Mouse (Mus musculus) adrenal gland, adult (tissue): ENCODE data around the gene Polr2e.
"Not testable (repeated sequence)": the region's sequence is repeated elsewhere in the genome, so short reads cannot be mapped to it uniquely, and the experiment has no call there.

Experiments used
- DNase-seq, 2 experiments: peaks; one replicate each; pipeline ENCODE4 v3.0.0; 2022 to 2023; ENCODE audit warnings: low spot score in 1 of 2; ENCODE audit not compliant: inconsistent age in 2 of 2

Gene Polr2e

DNA sequence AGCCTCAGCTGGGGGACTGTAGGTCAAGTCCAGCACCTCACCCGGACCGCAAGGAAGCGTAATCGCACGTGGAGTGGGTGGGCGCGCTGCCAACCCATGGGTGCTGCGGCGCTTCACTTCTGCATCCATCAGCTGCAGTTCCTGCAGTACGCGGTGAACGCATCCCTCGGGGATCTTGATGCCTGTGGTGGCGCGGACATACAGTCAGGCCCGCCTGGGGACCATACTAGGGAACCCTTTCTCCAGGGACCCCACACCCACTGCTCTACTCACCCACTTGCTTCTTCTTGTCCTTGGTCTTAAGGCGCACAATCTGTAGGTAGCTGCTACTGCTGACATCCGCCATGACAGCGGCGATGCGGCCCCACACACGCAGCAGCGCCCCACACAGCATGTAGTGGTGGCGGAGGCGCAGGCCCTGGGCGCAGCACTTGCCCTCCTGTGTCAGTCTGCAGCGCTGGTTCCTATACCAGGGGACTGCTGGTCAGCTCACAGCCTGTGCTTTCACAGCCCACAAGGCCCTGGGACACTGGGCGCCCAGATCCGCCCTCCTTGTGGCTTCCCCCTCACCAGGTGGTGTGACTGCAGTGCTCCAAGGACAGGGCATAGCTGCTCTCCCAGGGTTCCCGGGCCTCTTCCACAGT, 18.2 kb upstream of the Polr2e start:
- DNase-seq = peak; percentile 37 to 66

DNA sequence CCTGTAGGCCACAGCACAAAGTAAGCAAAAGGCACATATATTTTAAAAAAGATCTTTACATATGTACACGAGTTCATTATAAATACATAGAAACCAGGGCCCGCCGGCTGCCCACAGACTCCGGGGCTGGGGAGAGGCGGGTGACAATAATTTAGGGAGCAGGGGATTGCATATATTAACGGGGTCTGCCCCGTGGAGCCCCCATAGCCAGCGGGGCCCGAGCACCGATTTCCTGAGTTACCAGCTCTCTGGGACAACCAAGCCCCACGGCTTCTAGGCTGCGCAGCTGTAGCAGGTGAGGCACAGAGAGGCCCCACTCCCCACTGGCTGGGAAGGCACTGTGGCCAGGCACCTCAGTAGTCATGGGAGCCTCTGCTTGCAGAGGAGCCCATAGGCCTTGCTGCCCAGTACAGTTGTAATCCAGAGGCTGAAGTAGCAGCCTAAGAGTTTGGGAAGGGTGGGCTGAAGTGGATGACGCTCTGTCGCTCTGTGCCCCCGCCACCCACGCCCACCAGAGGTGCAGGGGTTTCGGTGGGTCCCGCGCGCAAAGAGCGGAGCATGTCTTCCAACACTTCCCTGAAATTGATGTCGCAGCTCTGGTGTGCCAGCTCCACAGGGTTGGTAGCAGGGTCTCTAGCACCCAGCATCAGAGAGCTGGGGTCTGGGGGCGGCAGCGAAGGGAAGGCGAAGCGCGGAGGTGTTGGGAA, 17.5 kb upstream of the Polr2e start:
- DNase-seq = peak in 1 of 2 experiments; percentile 51

DNA sequence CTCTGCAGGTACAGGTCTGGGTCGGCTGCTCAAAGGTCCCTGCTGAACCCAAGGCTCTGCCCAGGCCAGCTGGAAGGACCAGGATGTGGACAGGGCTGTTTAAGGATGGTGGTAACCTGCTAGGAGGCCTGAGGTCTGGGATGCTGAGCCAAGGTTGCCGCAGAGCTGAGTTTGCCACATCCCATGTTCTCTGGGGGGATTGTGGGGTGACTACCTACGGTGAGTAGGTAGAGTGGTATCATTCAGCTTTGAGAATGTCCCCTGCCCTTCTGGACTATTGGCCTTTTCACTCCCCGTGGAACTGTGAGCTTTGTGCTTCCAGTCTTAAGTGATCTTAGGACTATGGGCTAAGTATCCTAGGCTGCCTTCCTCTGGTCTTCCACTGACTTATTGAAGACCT, 16.9 kb upstream of the Polr2e start:
- no peak for DNase-seq

DNA sequence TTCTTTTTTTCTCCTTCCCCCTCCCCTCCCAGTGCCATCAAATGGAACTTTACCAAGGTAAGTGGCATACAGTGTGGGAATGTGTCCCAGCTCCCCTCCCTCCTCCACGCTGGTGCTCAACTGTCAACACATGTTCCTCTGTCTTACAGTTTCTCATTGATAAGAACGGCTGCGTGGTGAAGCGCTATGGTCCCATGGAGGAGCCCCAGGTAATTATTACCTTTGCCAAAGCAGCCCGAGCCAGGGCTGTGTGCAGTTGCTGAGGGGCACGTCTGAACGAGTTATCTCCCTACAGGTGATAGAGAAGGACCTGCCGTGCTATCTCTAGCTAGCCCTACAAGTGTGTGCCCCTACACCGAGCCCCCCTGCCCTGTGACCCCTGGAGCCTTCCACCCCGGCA, 16.3 kb upstream of the Polr2e start:
- DNase-seq = no peak

DNA sequence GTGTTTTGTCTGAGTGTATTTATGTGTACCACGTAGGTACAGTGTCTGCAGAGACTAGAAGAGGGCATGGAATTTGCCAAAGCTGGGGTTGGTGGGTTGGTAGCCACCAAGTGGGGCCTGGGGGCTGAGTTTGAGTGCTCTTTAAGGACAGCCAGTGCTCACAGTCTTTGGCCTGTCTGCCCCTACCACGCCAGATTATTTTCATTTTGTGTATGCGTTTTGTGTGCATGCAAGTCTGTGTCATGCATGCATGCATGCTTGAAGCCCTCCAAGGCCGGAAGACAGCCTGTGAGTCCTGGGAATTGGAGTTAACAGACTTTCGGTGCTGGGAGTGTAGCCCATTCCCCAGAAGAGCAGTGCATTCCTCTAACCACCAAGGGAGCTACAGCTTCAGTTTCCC, 15.8 kb upstream of the Polr2e start:
- DNase-seq = no peak

DNA sequence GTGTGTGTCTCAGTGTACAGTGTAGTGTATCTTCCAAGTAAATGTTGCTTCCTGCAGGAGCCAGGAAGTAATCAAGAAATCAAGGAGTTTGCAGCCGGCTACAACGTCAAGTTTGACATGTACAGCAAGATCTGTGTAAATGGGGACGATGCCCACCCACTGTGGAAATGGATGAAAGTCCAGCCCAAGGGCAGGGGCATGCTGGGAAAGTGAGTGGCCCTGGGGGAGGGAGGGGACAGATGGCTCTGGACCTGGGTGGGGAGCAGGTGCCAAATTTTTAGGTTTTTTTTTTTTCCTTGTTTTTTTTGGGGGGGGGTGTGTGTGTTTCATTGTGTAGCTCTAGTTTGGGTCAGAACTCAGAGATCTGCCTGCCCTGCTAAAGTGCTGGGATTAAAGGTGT, 15.3 kb upstream of the Polr2e start:
- not testable (repeated sequence) for DNase-seq

DNA sequence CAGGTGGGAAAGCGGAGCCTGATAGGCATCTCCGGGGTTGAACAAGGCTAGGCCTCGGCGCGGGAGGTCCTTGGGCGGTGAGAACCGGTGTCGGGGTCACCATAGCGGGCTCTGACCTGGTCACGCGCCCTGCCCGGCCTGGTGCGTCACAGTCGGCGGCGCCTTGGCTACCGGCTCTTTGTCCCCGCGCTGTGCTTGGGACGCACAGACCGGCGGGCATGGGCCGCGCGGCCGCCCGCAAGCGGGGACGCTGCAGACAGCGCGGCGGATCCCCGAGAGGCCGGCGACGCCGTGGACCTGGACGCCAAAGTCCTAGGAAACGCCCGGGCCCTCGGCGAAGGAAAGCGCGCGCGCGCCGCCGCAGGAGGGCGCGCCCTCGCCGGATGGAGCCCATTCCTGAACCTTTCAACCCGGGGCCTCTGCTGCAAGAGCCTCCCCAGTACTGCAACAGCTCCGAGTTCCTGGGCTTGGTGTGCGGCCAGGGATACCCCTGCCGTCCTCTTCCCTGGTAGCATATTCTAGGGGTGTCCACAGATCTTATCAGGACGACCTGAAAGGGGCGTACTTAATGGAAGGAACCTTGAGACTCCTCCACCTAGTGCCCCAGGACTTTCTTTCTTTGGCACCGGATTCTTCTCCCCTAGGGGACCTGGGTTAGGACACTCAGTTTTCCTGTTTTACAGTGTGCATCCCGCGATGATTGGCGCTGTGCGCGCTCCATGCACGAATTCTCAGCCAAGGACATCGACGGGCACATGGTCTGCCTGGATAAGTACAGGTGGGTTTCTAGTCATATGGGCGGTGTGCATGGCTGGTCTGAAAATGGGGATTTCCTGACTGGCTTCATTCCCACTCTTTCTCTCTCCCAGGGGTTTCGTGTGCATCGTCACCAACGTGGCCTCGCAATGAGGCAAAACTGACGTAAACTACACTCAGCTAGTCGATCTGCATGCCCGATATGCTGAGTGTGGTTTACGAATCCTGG, 14.5 kb upstream of the Polr2e start:
- DNase-seq = peak; percentile 83 to 95

DNA sequence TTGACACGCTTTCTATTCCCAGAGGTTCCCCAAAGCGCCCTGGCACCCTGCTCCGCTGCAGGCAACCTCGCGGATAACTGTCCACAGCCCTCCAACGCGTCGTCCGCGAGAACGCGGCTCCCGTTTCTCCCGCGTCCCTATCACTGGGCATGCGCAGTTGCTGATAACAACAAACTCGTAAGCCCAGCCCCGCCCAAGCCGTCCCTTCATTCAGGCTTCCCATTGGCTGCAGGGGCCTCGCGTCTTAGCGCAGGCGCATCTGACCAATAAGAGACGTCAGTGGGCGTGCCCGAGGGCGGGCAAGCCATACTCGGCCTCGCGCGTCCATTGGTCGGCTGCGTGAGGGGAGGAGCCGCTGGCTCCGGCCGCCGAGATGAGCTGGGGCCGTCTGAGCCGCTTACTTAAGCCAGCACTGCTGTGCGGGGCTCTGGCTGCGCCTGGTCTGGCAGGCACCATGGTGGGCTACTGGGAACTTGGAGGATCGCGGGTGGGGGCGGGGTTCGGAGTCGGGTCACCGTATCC, 13.7 kb upstream of the Polr2e start:
- peak; percentile 100 for DNase-seq

DNA sequence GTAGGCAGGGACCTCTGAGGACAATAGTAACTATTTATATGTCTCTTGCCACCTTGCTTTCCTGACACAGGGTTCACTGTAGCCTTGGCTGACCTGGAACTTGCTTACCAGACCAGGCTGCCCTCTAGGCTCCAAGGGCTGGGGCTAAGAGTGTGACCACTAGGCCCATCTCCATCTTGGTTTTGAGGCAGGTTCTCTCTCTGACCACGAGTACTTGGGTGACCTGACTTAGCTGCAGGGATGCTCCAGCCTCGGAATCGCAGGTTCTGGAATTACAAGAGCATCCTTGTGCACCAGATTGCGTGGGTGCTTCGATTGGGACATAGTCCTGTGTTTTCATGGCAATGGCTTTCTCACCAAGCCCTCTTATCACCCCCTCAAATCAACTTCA, 12.8 kb upstream of the Polr2e start:
- no peak for DNase-seq

DNA sequence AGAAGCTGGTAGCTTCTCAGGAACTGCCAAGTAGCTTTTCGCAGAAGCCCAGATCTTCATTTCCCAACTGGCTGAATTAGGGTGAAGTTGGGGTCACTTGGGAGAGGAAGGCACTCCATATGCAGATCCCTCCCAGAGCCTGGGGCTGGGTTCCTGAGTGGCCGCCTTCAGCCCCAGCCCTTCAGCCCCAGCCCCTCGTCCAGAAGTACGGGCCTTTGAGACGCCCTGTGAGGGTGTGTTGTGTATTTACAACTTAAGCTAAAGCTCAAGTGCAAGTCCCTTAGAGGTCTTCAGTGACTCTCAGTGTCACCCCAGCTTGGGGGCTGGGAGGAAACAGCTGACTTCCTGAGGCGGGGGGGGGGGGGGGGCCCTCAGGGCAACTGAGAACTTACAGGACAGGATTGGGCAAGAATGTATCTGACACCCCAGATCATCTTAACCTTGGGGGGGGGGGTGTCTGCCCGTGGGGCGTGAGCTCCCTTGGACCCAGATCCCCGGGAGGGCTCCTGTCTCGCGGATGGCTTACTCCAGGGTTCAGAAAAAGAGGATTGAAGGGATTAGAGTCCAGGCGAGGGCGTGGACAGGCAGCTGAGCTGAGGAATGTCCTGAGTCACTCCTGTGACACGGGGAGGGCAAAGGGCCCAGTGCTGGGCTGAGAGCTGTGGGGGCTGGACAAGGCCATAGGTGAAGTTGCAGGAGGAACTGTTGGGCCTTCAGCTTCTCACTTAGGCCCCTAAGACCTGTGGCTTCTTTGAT, 12.2 kb upstream of the Polr2e start:
- DNase-seq = peak; percentile 82 to 90

DNA sequence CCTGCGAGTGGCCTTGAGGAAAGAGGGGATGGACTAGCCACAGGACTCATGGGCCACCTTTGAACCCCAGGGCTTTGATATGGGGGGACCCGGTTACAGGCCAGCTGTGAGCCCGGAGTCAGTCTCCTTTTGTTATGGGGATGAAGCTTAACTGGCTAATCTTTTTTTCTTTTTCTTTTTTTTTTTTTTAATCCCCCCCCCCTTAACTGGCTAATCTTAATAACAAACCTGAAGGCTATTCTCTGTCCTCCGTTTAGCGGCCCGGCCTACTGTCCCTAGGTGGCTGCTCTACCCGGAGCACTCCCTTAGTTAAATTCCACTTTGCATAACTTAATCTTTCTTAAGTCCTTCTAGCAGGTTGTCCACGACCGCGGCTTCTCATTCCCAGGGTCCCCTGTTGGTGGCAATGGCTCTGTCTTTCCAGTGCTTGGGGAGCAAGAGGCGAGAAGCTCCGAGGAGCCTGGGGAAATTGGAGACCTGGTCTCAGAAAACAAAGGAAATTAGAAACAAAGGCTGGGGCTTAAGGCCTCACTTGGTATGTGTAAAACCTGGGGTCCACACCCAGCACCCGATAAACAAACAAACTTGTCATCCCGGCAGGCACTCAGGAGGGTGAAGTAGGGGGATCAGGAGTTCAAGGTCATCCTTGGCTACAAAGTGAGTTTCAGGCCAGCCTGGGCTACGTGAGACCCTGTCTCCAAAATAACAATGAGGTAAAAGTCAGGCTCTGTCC, 11.5 kb upstream of the Polr2e start:
- peak in 1 of 2 experiments; percentile 61 for DNase-seq

DNA sequence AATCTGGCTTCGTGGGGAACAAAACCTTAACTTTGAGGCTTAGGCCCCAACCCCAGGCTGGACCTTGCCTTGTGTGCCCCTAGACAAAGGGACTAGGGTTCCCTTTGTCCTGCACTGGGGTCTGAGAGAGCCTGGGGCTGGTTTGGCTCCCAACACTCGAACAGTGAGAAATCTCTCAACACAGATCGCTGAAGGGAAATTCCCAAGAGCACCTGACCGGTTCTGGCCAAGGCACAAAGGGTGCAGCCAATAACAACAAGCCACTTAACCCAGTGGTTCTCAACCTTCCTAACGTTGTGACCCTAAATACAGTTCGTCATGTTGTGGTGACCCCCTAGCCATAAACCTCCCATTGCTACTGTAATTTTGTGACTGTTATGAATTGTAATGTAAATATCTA, 10.6 kb upstream of the Polr2e start:
- no peak for DNase-seq

DNA sequence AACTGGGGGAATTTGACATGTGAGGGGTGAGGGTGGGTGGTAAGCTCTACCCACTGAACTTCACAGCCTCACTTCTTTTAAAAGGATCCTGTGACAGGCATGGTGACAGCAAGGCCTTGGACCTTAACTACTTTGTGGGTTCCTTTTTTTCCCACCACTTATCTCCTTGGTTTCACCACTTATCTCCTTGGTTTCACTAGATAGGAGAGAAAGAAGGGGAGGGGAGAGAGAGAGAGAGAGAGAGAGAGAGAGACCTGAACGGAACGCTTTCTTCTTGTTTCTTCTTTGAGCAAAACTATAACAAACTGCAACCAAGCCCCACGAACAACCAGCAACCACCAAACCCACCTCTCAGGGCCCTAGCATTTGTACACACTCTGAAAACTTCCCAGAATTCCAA, 9.2 kb upstream of the Polr2e start:
- no peak for DNase-seq

DNA sequence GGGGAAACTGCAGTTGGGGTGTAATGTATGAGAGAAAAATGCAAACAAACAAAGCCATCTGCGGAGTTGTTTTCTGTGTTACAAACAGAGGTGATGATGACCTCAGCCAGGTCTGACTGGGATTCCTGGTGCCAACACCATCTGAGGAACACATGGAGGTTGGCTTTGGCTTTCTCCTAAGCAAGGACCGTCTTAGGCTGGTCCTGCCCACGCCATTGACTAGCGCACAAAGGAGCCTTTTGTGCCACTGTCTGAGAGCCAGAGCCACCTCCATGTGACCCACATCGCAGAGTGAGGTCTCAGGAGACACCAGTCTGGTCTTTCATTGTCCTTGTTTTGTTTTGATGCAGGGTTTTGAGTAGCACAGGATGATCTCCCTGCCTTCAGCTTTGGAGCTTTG, 8.8 kb upstream of the Polr2e start:
- no peak for DNase-seq

DNA sequence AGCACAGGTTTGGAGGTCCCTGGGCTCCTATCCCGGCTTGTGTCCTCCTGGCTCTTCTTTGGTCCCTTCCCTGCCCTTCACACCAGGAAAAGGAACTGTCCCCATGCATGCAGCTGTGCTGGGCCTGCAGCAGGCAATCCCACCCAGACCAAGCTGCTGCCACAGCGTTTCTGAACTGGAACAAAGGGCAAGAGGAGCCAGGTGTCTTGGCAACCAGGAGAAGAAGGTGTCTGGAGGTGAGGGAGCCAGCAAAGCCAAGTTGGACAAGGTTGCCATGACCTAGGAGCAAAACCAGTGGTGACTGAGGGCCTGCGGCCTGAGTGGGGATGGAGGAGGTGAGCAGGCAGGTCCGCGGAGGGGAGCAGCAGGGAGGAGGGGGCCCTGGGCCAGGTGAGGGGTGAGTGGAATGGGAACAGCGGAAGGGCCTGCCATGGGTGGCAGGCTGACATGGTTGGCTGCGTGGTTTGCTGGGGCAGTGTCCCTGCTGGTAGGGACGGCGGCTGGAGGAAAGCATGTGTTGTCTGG, 7.5 kb upstream of the Polr2e start, which contains the start of gene Gpx4:
TSS of gene Gpx4 (plus strand) at position 126 of the 525 bp plus-strand sequence.
- no peak for DNase-seq

DNA sequence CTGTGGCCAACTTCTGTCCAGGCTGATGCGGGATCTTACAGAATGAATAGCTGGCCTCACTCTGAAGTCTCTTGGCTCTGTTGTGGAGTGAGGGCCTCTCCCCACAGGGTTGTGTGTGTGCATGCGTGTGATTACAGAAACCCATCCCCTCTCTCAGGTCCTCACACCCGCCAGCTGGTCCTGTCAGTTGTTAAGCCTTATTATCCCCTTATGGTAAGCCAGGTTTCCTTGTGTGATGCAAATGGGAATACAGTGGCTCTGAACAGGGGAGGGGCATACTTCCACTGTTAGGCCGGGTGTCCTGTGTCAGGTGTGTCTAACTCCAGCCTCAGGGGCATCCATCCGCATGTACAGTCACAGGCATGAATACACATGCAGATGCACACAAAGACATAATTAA, 6.2 kb upstream of the Polr2e start:
- no peak for DNase-seq

DNA sequence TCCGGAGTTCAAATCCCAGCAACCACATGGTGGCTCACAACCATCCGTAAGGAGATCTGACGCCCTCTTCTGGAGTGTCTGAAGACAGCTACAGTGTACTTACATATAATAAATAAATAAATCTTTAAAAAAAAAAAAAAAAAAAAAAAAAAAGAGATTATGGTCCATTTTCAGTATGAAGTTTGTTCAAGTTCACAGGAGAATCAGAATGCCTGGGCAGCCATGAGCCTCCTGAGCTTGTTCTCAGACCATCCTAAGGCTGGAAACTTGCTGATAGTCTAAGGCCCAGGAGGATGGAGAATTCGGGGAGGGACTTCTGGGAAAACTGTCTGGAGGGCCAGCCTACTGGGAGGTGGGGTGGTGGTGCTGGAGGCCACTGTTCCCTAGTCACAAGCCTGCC, 5.8 kb upstream of the Polr2e start:
- DNase-seq = not testable (repeated sequence)

DNA sequence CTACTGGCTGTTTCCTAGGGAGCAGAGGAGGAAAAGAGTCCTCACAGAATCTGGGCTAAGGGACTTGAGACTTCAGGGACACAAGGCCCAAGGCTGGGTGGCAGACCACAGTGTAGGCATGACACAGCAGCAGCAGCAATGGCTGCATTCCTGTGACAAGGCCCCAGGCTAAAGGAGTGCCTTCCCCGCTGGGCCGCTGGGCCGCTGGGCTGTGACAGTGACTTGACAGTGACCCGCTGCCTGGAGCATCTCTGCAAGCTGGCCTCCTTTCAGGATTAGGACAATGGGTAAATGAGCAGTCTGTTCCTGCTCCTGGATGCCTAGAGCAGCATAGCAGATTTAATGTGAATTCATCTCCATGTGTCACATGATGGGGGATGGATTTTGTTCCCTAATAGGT, 4.5 kb upstream of the Polr2e start:
- DNase-seq = no peak

DNA sequence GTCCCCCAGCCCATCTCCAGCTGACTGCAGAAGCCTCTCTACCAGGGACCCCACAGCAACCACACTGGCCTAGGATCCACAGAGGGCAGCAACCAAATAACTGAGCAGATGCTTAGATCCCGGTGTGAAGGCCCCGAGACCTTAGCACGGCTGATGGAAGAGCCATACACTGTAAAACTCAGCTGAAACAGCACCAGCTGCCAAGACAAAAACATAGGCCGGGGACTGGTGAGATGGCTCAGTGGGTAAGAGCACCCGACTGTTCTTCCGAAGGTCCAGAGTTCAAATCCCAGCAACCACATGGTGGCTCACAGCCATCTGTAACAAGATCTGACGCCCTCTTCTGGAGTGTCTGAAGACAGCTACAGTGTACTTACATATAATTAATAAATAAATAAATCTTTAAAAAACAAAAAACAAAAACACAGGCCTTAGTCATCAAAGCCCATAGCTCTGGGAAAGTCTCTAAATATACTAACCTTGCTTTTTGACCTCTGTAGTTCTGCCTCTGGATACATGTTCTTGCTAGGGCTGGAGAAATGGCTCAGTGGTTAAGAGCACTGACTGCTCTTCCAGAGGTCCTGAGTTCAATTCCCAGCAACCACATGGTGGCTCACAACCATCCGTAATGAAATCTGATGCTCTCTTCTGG, 1.9 kb upstream of the Polr2e start:
- not testable (repeated sequence) for DNase-seq
